Mouse (Mus musculus) right cerebral cortex, postnatal 14 days (tissue): ENCODE measurements around the gene A730049H05Rik.

ENCODE experiments used
- DNase-seq: peaks from one replicate; pipeline ENCODE4 v3.0.0; 2022

Gene A730049H05Rik

DNA sequence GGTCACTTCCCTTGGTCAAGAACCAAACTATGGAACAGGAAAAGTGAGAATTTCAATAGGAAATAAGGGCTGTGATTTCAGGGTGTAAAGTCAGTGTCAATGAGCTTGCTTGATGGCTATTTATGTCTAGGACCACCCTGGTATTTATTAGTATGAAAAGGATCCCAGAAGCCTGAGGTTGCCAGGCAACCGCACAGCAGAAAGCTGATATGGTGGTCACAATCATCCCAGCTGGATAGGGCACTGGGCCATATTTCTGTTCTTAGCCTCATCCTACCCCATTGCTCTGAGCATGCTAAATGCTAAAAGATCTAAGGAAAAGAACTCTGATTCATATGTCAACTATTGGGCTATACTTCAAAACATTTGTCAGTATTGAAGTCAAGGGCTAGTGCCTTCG is 14.8 kb downstream of the A730049H05Rik start:
- no peak for DNase-seq

DNA sequence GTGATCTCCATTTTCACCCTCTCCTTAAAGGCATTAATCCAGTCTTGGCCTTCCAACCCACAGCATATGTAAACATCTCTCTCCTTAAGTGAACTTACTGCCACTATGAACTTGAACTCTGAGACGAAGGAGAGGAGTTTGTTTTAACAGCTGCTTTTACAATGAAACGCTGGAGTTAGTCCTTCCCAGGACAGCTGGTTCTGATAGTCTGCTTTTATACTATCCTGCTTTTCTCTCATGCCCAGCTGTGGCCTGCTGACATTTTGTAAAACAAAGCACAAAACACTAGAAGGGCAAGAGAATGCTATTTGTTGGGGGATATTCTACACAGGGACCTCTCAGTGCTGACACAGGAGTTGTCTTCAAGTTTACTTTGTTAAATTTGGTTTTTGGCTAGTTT is 25.7 kb downstream of the A730049H05Rik start:
- no peak for DNase-seq

DNA sequence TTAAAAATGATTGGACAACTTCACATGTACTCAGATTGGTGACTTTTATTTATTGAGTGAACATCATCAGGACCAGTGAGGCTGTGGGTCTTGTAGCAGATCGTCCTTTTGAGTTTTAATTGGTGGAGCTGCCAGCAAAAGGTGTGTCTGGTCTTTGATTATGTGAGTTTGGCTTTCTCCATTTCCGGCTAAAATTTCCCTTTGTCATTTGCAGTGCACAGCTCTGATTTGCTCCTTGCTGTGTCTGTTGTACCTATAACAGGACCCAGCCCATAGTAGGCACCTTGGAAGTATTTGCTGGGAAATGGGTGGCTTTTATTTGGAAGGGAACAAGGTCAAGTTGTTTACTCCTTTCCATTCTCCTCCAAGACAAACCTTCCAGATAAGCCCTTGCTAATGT is 27.2 kb downstream of the A730049H05Rik start:
- no peak for DNase-seq

DNA sequence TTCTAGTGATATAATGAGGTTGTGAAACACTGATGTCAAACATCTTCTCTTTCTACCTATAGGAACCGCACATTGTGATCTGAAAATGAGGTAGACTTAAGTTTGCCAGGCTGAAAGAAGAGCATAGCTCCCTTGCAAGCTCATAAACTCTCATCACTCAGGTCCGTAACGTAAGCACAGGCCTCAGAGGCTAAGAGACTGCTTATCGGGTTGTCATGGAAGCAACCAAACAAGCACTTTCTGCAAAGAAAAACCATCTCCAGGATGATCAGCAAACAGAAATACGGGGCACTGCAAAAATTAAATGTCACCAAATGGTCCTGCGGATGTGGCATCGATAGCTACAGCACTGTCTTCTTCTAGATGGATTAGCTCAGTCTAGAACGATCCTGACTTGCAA is 29.6 kb downstream of the A730049H05Rik start:
- no peak for DNase-seq

DNA sequence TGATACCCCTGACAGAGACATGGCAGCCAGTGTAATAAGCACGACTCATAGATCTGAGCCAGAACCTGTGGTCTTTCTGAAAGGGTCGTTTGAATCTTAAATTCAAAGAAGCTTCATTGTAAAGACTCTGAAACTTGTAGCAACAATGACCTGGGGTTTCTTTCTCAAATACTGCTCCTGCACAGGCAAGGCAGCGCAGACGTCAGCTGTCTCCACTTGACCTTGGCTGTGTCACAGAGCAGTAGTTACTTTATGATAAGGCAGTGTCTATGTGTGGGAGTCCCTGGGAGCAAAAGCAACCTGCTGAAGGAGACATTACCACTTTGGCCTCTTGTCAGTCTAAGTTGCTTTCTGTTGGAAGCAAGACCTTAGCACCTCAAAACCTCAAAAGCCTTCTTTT is 30.3 kb downstream of the A730049H05Rik start:
- no peak for DNase-seq

DNA sequence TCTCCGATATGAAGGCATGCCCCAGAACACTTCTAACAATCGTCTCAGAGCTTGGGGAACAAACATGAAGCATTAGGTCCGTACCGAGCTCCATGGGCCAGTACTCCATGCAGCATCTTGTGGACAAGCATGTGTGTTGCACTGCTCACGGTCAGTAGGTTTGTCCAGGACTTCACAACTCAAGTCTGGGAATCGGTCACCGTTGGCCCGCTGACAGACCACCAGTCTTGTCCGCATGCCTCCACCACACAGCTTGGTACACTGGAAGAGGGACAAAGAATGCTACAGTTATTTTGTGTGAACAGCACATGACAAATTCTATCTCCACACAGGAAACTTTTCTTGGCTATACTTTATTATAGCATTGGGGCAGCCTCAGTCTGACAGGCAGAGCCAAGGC is 32.9 kb downstream of the A730049H05Rik start:
- DNase-seq: no peak

DNA sequence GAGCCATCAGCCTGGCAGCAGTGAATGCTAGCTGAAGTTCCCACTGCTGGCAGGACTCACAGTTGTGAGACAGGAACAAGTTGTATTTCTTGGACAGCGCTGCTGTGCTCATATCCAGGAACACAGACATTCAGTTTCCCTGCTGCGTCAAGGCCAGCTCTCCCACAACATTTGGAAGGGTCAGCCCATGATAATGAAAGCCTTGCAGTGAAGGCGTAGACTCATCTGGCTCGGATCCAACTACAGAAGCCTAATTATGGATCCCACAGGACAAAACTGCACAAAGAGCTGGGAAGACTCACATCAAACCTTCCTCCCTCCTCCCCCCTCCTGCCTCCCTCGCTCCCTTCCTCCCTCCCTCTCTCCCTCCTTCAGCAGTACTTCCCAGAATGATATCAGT is 34.0 kb downstream of the A730049H05Rik start:
- peak; percentile 25 for DNase-seq

DNA sequence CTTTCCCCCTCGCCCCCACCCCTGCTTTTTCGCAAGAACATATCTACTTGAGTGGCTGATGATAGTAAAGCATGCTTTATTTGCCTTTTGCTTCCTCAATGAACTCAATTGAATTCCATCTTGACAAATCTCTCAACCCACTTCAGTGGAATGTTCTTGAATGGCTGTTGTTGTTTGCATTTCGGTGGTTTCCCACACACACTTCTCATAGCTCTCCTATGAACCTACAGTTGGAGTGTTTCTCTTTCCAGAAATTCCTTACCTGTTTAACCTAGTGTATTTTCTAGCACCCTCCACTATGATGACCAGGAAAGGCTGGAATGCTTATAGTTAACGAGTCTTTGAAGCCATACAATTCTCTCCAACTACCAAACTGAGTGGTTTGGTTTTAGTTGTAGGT is 38.6 kb downstream of the A730049H05Rik start:
- no peak for DNase-seq

DNA sequence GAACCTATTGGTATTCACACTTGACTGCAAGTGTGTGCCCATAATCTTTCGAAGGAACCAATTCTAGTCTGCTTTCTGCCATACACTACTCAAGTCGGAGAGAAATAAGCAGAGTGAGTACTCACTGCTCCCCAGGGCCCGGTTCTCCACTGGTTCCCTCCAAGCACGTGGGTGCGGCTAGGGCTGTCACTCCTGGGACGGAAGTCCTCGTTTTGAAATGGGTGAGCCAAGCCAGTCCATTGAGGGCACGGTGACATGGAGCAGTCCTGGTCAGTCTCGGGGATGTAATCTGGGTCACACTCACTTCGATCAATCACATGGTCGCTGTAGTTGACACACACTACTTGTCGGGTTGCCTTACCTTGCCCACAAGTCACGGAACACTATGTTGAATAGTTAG is 41.5 kb downstream of the A730049H05Rik start:
- no peak for DNase-seq

DNA sequence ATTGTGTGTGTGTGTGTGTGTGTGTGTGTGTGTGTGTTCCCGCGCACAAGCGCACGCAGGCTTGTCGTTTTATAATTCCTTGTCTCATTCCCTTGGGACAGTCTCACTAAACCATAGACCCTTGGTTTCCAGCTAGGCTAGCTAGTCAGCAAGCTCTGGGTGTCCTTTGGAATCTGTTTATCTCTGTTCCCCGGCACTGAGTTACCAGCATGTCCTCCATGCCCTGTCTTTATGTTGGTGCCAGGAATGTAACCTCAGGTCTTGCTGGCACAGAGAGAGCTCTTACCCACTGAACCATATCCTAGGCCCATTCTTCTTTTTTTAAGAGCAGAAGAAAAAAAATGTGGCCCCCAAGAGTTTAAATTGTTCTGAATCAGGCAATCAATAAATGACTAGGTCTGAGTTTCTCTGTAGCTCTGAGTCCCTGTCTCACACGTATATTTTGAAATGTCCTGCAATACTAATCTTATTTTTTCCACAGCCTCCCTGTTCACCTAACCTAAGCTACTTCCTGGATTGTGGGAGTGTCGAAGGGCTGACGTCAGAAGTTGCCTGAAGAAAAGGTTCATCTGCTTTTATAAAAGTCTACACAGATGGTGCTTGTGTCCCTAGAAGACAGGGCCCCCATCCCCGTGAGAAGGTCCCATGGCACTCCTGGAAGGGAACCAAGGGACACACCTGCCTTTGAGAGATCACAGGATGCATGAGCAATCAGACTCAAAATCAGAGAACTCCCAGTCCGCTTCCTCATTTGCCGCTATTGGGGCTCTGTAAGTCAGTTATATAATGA is 42.6 kb downstream of the A730049H05Rik start:
- no peak for DNase-seq

DNA sequence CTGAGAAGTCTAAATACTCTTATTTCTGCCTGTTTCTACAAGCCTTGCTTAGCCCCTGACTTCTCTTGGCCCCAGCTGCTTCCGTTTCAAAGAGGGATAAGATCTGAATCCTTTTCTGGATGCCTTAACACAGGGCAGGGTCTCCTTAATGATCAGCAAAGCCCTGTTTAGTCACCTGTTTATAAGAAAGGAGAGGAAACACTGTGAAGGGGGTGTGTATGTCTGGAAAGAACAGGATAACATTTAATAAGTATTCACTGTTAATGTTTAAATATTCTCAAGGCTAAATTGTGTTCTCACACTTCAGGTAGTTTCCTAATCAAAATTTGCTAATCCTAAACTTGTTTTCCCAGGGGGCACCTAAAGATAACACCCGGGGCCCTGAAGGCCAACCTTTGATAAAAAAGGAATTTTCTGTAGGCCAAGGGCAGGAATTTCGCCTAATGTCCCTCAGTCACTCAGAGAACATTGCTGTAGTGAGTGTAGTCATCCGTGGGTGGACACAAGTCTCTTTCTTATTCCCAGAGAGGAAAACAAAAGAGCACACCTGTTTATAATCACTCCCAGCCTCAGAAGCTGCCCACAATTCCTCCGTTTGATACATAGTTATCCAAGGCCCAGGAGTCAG is 44.1 kb downstream of the A730049H05Rik start:
- DNase-seq: no peak

DNA sequence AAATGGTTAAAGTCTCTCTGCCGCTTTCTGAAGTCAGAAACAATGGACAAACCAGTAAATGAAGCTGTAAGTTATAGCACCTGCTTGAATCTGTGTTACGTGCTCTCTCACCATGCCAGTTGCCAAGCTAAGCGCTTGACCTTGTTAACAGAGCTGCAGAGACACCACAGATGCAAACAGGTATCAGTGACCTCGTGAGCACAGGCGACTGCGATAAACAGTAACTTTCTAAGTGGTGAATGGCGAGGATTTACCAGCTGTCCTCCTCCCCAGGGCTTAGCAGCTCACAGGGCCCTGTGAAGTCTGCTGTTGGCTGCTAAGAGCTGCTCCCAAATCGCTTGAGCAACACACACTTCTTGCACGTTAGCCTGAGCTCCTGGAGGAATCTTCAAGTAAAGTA is 46.3 kb downstream of the A730049H05Rik start:
- DNase-seq: no peak

DNA sequence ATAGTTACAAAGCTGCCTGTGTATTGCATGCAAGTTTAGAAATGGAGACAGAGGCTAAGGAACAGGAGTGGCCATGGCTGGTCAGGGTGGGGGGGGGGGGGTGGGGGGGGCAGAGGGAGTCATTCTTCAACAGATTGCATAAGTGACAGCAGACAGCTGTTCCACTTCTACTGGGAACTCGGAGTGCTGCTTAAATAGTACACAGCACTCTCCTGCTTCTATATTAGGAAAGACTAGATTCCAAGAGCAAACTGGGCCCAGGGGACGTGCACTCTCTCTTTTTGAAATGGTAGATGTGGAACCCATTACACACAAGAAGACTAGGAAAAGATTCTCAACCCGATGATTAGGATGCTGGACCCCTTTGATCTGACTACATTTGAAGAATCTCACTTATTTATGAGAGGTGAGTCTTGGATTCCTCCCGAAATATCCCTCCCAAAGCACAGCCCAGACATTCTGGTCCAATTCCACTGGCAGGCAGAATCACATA is 52.9 kb downstream of the A730049H05Rik start, which contains the start of gene Gm15737:
Gm15737 (plus strand) TSS at position 269 of the 493 bp plus-strand sequence.
- no peak for DNase-seq

DNA sequence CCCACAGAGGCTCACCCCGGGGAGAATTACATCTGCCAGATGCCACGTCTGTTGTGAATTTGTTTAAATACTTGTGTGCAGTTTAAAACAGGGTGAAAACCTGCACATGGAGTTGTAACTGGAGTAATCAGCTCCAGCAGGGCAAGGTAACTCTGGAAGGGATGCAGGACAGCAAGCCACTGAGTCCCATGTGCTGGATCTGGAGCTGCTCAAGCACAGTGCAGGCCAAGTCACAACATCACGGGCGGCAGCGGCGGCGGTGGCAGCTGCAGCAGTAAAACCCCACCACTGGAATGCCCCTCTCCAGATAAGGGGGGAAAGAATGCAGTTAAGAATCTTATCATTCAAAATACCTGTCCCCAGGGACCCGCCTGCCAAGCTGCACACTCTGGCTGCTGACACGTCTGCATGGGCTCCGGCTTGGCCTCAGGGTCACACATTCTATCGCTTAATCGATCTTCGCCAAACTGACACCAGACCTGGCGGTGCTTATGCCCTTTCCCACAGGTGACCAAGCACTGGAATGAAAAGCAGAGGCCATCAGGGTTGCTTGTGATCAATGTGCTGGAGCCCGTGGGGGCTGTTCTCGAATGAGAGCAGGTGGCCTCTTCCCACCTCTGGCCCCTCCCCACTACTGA is 53.4 kb downstream of the A730049H05Rik start:
- DNase-seq: no peak

DNA sequence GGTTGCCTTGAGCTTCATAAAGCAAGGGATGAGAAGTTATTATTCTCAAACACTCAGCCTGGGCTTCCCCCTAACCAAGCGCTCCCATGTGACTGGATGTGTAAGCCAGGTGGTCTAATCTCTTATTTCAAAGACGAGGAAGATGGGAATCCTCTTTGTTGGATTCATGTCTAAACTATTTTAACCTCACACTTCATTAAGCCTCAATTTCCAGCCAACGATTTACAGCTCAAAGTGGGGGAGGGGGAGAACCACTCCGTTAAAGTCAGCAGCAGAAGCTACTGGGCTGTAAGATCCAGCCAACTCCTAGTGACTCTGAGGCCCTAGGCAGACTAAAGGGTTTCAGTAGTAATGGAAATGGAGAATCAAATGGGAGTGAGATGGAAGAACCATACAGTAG is 55.5 kb downstream of the A730049H05Rik start:
- DNase-seq: no peak

DNA sequence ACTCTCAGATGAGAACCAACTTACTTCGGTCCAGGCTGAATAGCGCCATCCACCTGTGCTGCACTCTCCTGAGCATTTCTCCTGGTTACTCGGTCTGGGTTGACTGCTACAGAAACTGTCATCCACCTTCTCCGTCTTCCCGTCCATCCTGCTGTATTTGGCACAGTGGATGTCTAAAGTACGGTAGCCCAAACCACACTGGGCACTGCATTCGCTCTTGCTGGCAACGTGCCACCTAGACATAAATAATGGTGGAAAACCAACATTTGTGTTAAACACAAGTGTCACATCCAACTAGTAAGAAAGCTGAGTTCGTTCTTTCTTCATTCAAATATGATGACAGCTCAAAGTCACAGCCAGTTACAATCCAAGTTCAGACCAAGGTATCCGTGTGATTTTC is 56.5 kb downstream of the A730049H05Rik start:
- no peak for DNase-seq

DNA sequence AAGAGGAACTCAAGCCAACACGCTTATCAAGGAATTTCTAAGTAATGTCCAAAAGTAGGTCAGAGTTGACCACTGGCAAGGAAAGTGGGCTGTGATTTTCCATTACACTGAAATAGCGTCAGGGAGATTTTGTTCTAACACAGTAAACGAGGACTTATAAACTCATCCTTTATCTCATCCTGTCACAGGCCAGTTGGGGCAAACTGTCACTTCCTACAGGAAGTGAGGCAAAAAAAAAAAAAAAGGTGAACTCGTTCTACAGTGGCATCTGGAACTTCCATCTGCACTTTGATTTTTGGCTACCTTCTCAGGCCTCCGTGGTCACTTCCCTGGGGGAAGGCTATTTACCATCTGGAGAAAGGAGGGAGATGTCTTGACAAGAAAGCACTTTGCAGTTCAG is 58.6 kb downstream of the A730049H05Rik start:
- no peak for DNase-seq

DNA sequence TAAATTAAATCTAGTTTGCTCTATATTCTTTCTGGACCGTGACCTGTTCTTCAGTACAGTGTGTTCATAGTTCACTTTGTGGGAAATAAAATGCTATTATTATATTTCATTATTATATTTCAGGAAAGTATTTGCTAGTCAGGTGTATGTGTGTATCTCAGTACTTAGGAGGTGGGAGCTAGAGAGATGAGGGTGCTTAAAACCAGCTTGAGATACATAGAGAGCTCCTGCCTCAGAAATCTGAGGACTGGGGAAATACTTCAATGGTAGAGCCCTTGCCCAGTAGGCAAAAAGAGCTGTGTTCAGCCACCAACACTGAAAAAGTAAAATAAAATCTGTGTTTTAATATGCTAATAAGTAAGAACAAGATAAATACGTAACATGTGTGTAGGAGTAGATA is 59.1 kb downstream of the A730049H05Rik start:
- DNase-seq: no peak

DNA sequence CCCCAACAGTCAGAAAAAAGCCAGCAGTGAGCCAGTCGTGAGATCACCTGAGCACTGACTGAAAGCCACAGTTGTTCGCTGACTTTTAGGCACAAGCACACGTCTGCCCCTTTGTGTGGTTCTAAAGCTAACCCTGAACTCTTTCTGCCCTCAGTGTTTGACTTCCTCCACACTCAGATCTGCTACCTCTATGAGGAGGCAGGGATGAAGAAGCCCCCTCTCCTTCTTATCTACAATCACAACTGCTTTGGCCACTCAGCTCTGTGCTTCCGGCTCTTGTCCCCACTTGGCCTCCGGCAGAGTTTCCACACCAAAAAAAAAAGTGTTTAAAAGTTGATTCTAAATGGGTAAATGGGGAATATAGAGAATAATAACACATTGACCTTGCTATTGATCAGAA is 59.8 kb downstream of the A730049H05Rik start:
- no peak for DNase-seq

DNA sequence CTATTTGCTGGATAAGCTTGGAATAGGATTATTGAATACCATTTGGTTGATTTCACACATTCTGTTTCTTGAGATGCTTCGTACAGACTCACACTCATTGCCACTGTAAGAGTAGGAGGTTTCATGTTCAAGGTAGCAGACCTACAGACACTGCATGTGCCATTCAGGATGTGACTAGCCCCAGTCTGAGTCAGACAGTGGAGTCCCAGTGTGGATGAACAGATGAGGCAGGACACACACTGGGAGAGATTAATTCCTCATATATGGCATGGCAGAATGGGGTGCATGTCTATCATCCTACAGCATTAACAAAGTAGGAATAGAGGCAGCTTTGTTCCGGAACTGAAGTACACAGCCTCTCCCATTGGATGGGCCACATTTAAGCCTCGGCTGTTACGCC is 61.0 kb downstream of the A730049H05Rik start:
- no peak for DNase-seq

DNA sequence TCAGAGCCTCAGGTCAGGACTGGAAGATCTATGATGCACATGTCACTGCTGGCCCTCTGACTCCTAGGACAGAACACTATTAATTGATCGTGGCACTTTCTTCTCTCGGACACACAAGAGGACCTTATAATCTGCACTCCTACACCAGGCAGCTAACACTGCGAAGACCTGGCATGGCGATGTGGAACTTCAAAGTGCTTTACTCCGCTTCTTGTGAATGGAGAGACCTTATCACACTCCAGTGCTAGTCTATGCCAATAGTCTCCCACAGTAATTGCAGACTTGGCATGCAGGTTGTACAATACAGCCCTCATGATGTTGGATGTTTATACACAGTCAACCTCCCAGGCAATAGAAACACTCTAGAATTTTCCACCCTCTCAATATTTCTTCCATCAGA is 62.5 kb downstream of the A730049H05Rik start:
- no peak for DNase-seq

DNA sequence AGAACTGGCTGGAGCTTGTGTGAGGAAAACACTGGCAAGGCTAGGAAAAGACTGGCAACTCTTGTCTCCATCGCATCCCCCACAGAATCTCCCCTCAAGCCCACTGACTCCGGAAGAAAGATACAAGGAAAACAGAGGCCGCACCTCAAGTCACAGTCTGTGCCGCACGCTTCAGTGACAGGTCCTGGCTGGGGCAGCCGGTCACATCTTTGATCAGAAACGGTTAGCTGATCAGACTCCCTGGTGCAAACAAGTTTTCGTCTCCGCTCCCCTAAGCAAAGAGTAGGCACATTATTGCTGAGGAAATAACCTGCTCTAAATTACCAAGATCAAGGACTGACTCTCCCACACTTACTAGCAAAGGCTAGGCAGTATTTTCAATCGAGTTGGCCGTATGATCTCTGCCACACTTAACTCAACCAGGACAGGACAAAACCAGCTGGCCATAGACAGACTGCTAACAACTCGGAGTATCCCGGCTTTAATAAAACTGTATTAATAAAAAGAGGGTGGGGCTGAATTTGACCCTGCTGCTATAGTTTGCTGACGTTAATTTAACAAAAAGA is 63.5 kb downstream of the A730049H05Rik start:
- DNase-seq: no peak

DNA sequence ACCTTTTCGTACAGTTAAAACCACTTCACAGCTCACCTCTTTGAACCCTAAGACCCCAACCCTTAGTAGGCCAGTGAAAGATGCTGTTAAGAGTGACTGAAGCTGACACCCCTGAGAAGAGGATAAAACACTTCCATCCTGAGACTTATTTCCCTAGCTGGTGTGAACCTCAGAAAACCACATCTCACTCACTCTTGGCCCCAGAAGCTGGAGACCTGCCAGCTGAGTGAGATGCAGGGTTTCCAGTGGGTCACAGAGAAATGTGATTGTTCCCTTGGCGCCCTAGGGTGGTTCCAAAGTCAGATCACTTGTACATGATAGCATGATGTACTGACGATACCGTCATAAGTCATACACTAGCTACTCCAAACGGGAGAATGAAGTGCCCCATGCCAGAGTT is 66.2 kb downstream of the A730049H05Rik start:
- DNase-seq: no peak
